Mouse (Mus musculus): Measurements from ENCODE around the gene Tnfaip8l3.

DNA sequence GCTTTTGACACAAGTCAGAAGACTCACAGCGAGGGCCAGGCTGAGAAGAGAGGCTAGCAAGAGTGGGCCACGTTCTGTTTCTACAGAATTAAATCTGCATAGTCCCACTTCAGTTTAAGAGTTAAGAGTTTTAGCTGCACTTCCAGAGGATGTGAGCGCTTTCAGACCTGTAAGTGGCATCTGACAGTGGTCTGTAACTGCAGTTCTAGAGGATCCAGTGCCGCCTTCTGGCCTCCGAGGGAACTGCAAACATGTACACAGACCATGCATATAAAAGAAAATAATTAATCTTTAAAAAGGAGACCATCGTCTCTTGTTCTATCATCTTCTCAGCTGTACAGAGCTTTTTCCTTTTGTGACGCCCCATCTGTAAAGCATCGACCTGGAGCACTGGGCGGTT lies 83.3 kb downstream of the Tnfaip8l3 start:
- TF ChIP-seq CHD2 (IDR thresholded peaks at IDR 0.05; ENCODE audit: low read depth, low read length) (no peak), MAFK (IDR thresholded peaks at IDR 0.05; ENCODE audit: insufficient read depth, low read depth, low read length) (no peak)
